Mouse (Mus musculus) embryonic facial prominence, embryonic 14.5 days (tissue): ENCODE data around the gene Hoxb6. TPM values are rescaled to one million over a fixed set of nuclear protein-coding genes. Genes with fewer than 3 reads are reported as not detected.

Experiments used
- ATAC-seq: fragments of 200-750 bp; cut with Nextera tagmentation; 2 replicates; pipeline ENCODE4 v1.8.0; 2017; ENCODE audit warnings: low read depth, moderate number of reproducible peaks, moderate TSS enrichment
- DNase-seq: peaks from one replicate; pipeline ENCODE4 v3.0.0-alpha.2; 2015; ENCODE audit warnings: low spot score
- H3K27ac ChIP-seq: fragments of 300-500 bp; sonication (generic); replicated peaks from 2 replicates; pipeline ENCODE4 v1.5.1; 2014; ENCODE audit warnings: low read depth, mild to moderate bottlenecking, low read length, moderate library complexity
- H3K27me3 ChIP-seq: fragments of 300-500 bp; sonication (generic); replicated peaks from 2 replicates; pipeline ENCODE4 v1.6.1; 2014; ENCODE audit warnings: low read length; ENCODE audit not compliant: control insufficient read depth, insufficient read depth
- H3K36me3 ChIP-seq: fragments of 300-500 bp; sonication (generic); 2 replicates; pipeline ENCODE4 v1.6.1; 2014; ENCODE audit warnings: low read length, mixed read lengths; ENCODE audit not compliant: control insufficient read depth, insufficient read depth
- H3K4me1 ChIP-seq: fragments of 300-500 bp; sonication (generic); 2 replicates; pipeline ENCODE4 v1.6.1; 2014; ENCODE audit warnings: antibody characterized with exemption, low read length; ENCODE audit not compliant: control insufficient read depth, insufficient read depth
- H3K4me2 ChIP-seq: fragments of 300-500 bp; sonication (generic); 2 replicates; pipeline ENCODE4 v1.6.1; 2014; ENCODE audit warnings: low read depth, mild to moderate bottlenecking, low read length, moderate library complexity, mixed read lengths
- H3K4me3 ChIP-seq: fragments of 300-500 bp; sonication (generic); 2 replicates; pipeline ENCODE4 v1.5.1; 2014; ENCODE audit warnings: low read depth, mild to moderate bottlenecking, low read length
- H3K9ac ChIP-seq: fragments of 300-500 bp; sonication (generic); 2 replicates; pipeline ENCODE4 v1.6.1; 2014; ENCODE audit warnings: low read depth, mild to moderate bottlenecking, low read length, moderate library complexity, mixed read lengths
- H3K9me3 ChIP-seq: fragments of 300-500 bp; sonication (generic); 2 replicates; pipeline ENCODE4 v1.6.1; 2016; ENCODE audit warnings: low read length; ENCODE audit not compliant: control insufficient read depth
- WGBS: fragments of 180-500 bp; shearing (Covaris S2); extraction: QIAGEN DNeasy Blood & Tissue Kit; methylation state at CpG from one replicate; pipeline ENCODE4 v1.1.7; 2014; 5-methylcytosine and 5-hydroxymethylcytosine counted together
- polyA plus RNA-seq: library from polyadenylated mRNA; unstranded; fragments of >200 nt; fragmentation: Nextera tagmentation; extraction: Ambion mirVana; gene quantifications from 2 replicates; pipeline ENCODE4 v1.2.1, GENCODE M21; 2014

Gene Hoxb6
- polyA plus RNA-seq, 1 experiment from 2014 or later, result 0.22 TPM

GRCm38 (mm10) chr11:96340698-96341365 is 48.6 kb downstream of the Hoxb6 start:
- H3K4me1 ChIP-seq, result no peaks in the 10 kb centered on the region
- H3K9ac ChIP-seq, result peak overlapping the region; percentile 34; the same call in 1 of the 2 replicates
- H3K36me3 ChIP-seq, result no peaks in the 10 kb centered on the region
- no peak overlapping the region; the same call in 1 of the 2 replicates for H3K27ac ChIP-seq
- peak overlapping the region; percentile 22; the same call in 1 of the 2 replicates for H3K4me3 ChIP-seq
- ATAC-seq (0 out of 2 replicates have a peak, but pooled peaks have one; percentile 13), DNase-seq (no peak)
- H3K4me2 ChIP-seq, result peak overlapping the region; percentile 43; the same call in 1 of the 2 replicates
- no peaks in the 10 kb centered on the region for H3K9me3 ChIP-seq
- peaks cover 99% of the 10 kb centered on the region for H3K27me3 ChIP-seq
- 3% methylated on average over 25 of the region's 36 CpGs for WGBS

GRCm38 (mm10) chr11:96341701-96342575 is 49.7 kb downstream of the Hoxb6 start:
- peak overlapping the region; percentile 16 for H3K4me3 ChIP-seq
- peaks cover 99% of the 10 kb centered on the region for H3K27me3 ChIP-seq
- no peaks in the 10 kb centered on the region for H3K9me3 ChIP-seq
- no peak for ATAC-seq
- H3K9ac ChIP-seq, result peak overlapping the region; percentile 17; the same call in 1 of the 2 replicates
- no peaks in the 10 kb centered on the region for H3K4me1 ChIP-seq
- H3K27ac ChIP-seq, result no peak overlapping the region; the same call in 1 of the 2 replicates
- 2% methylated on average over 40 of the region's 40 CpGs for WGBS
- no peaks in the 10 kb centered on the region for H3K36me3 ChIP-seq
- H3K4me2 ChIP-seq, result peak overlapping the region; percentile 43
- DNase-seq, result no peak

- peak overlapping the region; percentile 43; the same call in 1 of the 2 replicates for H3K4me2 ChIP-seq
- H3K4me3 ChIP-seq, result peak overlapping the region; percentile 16; the same call in 1 of the 2 replicates
- no peak overlapping the region for H3K9ac ChIP-seq
Measured at GRCm38 (mm10) chr11:96342576-96342930, 50.3 kb downstream of the Hoxb6 start.

GRCm38 (mm10) chr11:96343206-96343745 is 51.0 kb downstream of the Hoxb6 start:
- Histone ChIP-seq H3K4me2 (peak overlapping the region; percentile 18; the same call in 1 of the 2 replicates), H3K4me3 (no peak overlapping the region), H3K9me3 (no peaks in the 10 kb centered on the region), H3K9ac (no peak overlapping the region), H3K27me3 (peaks cover 96% of the 10 kb centered on the region), H3K27ac (no peak overlapping the region; the same call in 1 of the 2 replicates), H3K36me3 (no peaks in the 10 kb centered on the region), H3K4me1 (no peaks in the 10 kb centered on the region)
- DNase-seq (no peak), ATAC-seq (no peak)
- WGBS, result 18% methylated on average over 2 of the region's 2 CpGs

More at GRCm38 (mm10) chr11:96342576-96342930, 50.3 kb downstream of the Hoxb6 start:
- Histone ChIP-seq H3K27ac (no peak overlapping the region; the same call in 1 of the 2 replicates), H3K27me3 (peaks cover 97% of the 10 kb centered on the region), H3K9me3 (no peaks in the 10 kb centered on the region), H3K36me3 (no peaks in the 10 kb centered on the region), H3K4me1 (no peaks in the 10 kb centered on the region)
- DNase-seq (no peak), ATAC-seq (no peak)
- WGBS, result 3% methylated on average over 4 of the region's 4 CpGs

GRCm38 (mm10) chr11:96344061-96344877 is 52.0 kb downstream of the Hoxb6 start:
- H3K4me3 ChIP-seq, result no peak overlapping the region
- 4% methylated on average over 27 of the region's 40 CpGs for WGBS
- peak overlapping the region; percentile 18; the same call in 1 of the 2 replicates for H3K4me2 ChIP-seq
- ATAC-seq (no peak), DNase-seq (no peak)
- peaks cover 96% of the 10 kb centered on the region for H3K27me3 ChIP-seq
- peak overlapping the region; percentile 30; the same call in 1 of the 2 replicates for H3K9ac ChIP-seq
- H3K9me3 ChIP-seq, result no peaks in the 10 kb centered on the region
- no peaks in the 10 kb centered on the region for H3K4me1 ChIP-seq
- H3K27ac ChIP-seq, result no peak overlapping the region; the same call in 1 of the 2 replicates
- no peaks in the 10 kb centered on the region for H3K36me3 ChIP-seq

GRCm38 (mm10) chr11:96344878-96345159 is 52.5 kb downstream of the Hoxb6 start:
- peaks cover 96% of the 10 kb centered on the region for H3K27me3 ChIP-seq
- 3% methylated on average over 6 of the region's 6 CpGs for WGBS
- no peak overlapping the region; the same call in 1 of the 2 replicates for H3K4me2 ChIP-seq
- H3K36me3 ChIP-seq, result no peaks in the 10 kb centered on the region
- H3K4me1 ChIP-seq, result no peaks in the 10 kb centered on the region
- ATAC-seq, result no peak
- no peak for DNase-seq
- H3K4me3 ChIP-seq, result peak overlapping the region; percentile 24; the same call in 1 of the 2 replicates
- no peaks in the 10 kb centered on the region for H3K9me3 ChIP-seq
- no peak overlapping the region for H3K9ac ChIP-seq
- H3K27ac ChIP-seq, result no peak overlapping the region

- DNase-seq, result no peak
- Histone ChIP-seq H3K4me2 (peak overlapping the region; percentile 47; the same call in 1 of the 2 replicates), H3K4me1 (no peaks in the 10 kb centered on the region), H3K9me3 (no peaks in the 10 kb centered on the region), H3K36me3 (no peaks in the 10 kb centered on the region), H3K4me3 (peak overlapping the region; percentile 24), H3K27ac (no peak overlapping the region; the same call in 1 of the 2 replicates), H3K9ac (peak overlapping the region; percentile 42), H3K27me3 (peaks cover 96% of the 10 kb centered on the region)
- ATAC-seq, result no peak
- WGBS, result 3% methylated on average over 23 of the region's 56 CpGs
Measured at GRCm38 (mm10) chr11:96345220-96345892, 53.1 kb downstream of the Hoxb6 start.
